Mouse (Mus musculus) spleen, postnatal 4 days (tissue): ENCODE results near the gene Apobec1.
"Not testable (repeated sequence)": the region's sequence is repeated elsewhere in the genome, so short reads cannot be mapped to it uniquely, and the experiment has no call there.

ENCODE experiments used
- DNase-seq, 2 experiments: peaks; one replicate each; pipeline ENCODE4 v3.0.0; 2022; ENCODE audit warnings: low spot score in 2 of 2

The Apobec1 gene

DNA sequence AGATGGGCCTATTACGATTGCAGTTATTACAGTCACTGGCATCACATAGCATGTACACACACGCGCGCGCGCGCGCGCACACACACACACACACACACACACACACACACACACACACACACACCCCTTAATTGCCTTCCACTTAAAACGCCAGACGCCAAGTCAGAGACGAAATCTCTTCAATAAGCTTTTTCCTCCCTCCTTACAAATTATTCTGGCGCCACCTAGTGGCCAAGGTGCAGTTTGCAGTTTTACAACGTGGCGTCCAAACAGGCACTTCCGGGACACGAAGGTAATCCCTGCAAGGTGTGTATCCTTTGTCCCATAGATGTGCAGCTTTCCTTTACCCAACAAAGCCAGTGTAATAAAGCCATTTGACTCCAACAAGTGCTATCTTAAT, 41.8 kb downstream of the Apobec1 start:
- DNase-seq = peak; percentile 74 to 91

DNA sequence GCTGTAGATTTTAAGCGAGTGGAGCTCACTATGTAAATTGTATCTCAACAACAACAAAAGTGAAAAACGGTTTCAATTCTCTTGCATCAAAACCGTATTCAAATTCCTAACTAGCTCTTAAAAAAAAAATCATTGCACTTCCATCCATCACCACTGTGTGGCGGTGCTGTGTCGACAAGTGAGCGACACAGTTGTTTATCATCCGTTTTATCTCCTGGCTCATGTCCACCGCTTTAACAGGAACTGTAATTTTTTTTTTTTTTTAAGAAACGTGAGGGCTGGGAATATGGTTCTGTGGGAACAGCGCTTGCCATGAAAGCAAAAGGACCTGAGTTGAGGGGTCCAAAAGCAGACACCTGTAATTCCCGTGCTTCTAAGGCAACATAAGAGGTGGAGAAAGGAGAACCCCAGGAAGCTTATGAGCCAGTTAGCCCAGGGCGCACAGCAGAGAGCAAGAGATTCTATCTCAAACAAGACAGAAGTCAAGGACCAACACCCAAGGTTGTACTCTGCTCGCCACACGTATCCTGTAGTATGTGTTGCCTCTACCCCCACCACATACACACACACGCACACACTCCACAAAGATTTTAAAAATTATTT, 45.2 kb downstream of the Apobec1 start:
- peak; percentile 69 to 85 for DNase-seq

DNA sequence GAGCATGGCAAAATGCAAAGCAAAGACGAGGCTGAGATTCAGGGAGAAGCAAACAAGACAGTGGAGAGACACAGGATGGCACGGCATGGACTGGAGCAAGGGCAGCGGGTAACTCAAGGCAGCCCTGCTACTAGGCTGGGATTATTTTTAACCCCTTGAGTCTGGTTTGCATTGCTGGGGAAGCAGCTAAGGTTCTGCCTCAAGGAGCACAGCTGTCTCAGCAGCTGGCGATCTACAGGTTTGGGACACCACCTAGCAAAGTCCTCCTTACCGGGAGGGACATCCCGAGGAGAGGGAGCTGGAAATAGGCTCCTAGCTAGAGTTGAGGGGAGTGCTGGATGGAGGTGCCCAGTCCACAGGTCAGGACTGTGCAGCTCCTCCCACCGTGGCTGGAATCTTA, 47.0 kb downstream of the Apobec1 start:
- no peak for DNase-seq

DNA sequence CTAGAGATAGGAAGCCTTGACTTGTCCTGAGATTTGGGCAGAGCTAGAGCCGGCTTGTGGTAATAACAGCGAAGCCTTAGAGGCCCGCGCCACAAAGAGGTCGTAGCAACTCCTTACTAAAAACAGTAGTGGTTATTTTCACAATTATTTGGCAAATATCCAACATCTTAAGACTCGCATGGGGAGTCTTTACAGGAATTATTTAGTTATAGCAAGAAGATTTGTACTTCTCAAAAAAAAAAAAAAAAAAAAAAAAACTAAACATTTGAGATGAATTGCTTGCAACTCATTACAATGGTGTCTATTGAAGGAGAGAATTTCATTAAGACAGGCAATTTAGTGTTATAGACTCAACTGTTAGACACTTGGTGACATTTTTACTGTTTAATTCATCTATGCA, 48.1 kb downstream of the Apobec1 start:
- DNase-seq = no peak

DNA sequence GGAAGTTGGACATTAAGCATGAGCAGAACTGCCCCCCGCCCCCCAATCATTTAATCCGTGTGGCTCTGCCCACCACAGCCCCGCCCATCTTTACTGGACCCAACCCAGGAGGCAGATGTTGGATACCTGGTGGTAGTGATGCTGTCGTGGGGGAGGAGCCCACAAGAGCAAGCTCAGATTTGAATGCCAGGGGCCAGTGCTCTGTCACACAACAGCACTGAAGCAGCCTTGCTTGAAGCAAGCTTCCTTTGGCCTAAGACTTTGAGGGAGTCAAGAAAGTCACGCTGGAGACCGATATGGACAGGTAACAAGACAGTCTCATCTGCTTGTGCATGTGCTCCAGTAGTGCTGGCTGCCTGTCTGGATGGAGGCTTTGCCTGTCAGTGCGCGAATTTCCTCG, 48.6 kb downstream of the Apobec1 start, which contains the start of gene Aicda:
Aicda (plus strand) TSS at position 196 of the 400 bp plus-strand sequence.
- no peak for DNase-seq

DNA sequence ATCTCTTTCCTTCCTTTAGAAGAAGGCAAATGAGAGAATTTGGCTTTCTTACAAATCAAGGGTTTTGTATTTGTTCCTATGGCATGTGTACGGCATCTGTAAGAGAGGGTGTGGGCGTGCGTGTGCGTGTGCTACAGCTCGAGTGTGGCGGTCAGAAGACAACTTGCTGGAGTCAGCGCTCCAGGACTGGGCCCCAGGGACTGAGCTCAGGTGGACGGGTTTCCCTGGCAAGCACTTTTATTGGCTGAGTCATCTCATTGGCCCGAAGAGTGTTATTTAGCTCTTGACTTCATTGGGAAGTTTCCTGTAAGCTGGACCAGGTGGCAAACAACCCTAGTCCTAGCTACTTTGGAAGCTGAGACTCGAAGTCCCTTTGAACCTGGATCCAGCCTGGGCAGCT, 56.3 kb downstream of the Apobec1 start:
- DNase-seq = no peak

DNA sequence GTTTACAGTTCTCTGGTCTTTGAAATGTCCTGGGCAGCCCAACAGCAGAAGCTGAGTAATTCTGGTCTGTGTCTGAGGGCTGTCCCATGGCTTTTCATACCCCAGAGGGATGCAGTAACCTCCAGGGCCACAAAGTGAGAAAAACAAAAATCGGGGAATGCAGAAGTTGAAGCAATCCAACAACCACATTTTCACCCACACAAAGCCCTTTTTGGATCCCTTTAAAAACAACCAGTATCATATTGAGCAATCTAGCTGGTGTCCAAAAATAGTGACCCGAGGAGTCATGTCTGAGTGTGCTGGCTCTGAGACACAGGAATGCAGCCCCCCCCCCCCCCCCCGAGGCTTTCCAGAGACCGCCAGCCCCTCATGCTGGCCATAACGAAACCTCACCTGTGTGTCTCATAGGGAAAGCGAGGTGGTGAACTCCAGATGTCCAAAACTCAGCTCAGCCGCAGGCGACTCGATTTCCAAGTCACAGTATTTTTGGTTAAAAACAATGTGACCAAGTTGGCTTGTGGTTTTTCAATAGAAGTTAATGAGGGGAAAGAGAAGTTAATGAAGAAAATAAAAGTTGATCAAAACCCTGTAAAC, 56.9 kb downstream of the Apobec1 start:
- no peak for DNase-seq

DNA sequence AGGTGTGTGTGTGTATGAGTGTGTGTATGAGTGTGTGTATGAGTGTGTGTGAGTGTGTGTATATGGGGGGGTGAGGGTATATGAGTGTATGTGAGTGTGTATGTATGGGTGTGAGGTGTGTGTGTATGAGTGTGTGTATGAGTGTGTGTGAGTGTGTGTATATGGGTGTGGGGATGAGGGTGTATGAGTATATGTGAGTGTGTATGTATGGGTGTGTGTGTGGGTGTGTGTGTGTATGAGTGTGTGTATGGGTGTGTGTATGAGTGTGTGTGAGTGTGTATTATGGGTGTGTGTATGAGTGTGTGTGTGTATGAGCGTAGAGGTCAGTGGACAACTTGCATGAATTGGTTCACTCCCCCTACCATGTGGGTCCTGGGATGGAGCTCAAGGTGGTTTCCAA, 57.6 kb downstream of the Apobec1 start:
- DNase-seq = no peak

DNA sequence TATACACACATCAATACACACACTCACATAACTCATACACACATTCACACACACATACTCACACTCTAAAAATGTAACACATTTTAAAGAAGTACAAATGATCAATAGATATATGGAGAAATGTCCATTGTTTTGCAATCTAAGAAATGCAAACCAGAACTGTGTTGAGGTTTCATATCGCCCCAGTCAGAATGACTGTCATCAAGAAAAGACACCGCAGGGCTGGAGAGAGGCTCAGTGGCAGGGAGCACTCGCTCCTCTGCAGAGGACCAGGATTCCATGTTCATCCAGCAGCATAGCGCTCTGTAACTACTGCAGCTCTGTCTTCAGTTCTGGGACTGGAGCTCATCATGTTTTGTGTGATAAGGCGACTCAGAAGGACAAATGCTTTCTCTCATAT, 58.7 kb downstream of the Apobec1 start:
- no peak for DNase-seq

DNA sequence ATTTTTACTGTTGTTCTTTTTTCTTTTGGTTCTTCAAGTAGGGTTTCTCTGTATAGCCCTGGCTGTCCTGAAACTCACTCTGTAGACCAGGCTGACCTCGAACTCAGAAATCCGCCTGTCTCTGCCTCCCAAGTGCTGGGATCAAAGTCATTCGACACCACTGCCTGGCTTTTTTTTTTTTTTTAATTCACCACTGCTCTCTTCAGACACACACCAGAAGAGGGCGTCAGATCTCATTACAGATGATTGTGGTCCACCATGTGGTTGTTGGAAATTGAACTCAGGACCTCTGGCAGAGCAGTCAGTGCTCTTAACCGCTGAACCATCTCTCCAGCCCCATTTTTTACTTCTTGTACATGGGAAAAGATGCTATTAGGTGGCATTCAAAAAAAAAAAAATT, 59.8 kb downstream of the Apobec1 start:
- not testable (repeated sequence) for DNase-seq

DNA sequence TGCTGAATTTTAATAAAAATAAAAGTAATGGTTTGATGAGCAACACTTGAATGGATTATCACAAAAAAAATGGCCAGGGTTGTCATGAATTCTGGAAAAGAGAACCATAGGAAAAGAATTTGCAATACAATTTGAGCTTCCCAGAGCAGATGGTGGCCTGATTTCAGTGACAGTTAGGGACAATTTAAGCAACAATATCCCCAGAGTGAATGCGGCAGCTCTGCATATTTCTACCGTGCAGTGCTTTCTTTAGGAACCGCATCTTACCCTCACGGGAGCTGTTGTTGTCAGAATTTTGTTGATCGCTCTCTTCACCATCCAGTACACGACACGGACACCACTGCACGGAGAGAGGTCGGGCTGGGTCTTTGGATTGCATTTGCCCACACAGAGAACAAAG, 62.7 kb downstream of the Apobec1 start:
- no peak for DNase-seq

DNA sequence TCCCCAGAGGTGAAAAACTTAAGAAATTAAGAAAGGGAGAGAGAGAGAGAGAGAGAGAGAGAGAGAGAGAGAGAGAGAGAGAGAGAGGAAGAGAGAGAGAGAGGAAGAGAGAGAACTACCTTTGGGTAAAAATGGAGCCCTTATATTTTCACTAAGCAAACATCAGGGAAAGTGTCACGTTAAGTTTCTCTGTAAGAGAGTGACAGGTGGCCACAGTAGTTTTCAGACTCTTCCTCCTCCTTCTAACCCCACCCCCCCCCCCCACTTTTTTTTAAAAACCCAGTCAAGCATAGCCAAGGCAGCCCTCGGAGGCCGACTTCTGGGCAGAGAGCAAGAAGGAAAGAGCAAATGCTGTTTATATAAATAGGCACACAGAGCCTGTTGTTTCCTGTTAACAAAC, 68.2 kb downstream of the Apobec1 start:
- no peak for DNase-seq

DNA sequence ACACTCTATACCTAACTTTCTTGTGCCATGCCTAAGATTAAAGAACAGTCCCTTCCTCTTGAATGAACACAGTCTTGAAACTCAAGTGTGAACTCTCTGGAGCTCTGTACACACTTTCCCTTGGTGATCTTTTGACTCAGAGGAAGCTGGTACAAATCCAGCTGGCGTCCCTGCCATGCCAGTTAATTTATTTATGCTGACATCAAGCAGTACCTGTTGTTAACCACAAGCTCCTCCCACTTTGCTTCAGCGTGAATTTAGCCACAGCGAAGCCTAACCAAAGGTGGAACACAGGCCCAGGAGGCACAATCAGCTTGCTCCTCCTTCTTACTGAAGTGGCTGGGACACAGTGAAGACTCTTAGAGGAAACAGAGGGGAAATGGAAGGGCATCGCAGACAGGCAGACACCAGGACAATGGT, 69.4 kb downstream of the Apobec1 start:
- DNase-seq = no peak

DNA sequence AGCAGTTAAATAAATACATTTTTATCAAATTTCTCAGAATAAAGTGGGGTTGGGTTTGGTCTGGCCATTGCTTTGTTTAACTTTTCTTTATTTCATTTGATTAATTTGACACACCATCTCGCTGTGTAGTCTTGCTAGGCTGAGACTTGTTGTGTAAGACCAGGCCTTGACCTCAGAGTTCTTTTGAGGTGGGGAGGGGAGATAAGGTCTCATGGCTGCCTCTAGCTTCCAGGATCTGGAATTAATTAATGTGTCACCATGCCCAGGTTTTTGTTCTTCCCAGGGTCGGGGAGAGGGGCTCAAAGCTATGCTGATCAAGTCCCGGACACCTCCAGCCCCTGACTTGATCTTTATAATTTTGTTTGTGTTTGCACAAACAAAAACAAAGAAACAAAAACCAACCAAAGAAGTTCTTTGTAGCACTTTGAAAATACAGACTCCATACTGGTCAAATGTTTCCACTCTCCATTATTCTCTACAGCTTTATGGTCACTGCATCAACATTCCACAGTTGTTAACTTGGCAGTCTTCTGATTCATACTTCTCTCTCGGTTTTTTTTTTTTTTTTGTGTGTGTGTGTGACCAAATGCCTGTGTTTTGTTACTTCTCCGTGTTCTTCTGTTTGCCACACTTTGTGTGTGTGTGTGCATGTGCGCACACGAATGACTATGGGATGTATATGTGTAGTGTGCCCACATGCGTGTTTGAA, 70.6 kb downstream of the Apobec1 start:
- DNase-seq = no peak

DNA sequence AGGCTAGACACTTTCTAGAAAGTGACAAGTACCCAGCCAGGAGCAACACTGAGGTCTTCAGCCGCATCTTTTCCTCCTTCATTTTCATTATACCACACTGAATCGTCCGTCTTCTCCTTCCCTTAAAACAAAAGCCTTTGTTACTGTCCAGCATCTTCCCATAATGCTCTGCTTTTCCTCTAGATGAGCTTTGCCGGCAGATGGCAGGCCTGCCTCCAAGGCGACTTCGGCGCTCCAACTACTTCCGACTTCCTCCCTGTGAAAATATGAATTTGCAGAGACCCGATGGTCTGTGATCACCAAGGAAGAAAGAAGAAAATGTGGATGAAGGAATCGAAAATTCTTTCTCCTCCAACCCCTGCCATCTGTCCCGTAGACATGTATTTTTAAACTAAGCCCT, 74.1 kb downstream of the Apobec1 start:
- no peak for DNase-seq
